Mouse (Mus musculus): Measurements from ENCODE around the gene St7. TPM values are rescaled to one million over a fixed set of nuclear protein-coding genes. Genes with fewer than 3 reads are reported as not detected.

The St7 gene
- polyA plus RNA-seq, 1 experiment from 2014 or later, result 32.9 TPM

DNA sequence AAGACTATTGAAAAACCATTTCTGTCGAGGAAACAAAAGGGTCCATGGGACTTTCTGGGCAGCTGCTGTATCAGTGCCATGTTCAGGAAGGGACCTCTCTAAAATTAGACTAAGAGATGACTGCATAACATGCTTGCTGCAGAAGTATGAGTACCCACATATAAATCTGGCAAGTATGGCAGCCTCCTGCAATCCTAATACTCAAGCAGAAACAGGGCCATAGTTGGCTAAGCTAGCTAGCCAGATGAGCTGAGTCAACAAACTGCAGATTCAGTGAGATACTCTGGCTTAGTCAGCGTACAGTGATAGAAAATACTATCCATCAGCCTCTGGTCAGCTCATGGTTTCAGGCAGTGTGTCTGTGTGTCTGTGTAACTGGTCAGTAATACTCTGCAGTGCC, 22.9 kb upstream of the St7 start:
- Histone ChIP-seq H3K4me3 (ENCODE audit: low read depth, low read length) (no peak overlapping the region), H3K9me3 (ENCODE audit: control insufficient read depth, low read length) (no peaks in the 10 kb centered on the region), H3K27ac (ENCODE audit: low read depth, low read length) (no peak overlapping the region), H3K4me2 (ENCODE audit: low read depth, low read length, severe bottlenecking) (no peak overlapping the region), H3K9ac (ENCODE audit: low read length) (no peak overlapping the region), H3K36me3 (ENCODE audit: control insufficient read depth, insufficient read depth, low read length) (no peaks in the 10 kb centered on the region; the same call in 1 of the 2 replicates), H3K27me3 (ENCODE audit: control insufficient read depth, insufficient read depth, low read length) (no peaks in the 10 kb centered on the region), H3K4me1 (replicated peaks; ENCODE audit: control insufficient read depth, insufficient read depth, low read length) (no peaks in the 10 kb centered on the region)
- no peak for DNase-seq (ENCODE audit: low spot score)
- WGBS, result 78% methylated on average over 2 of the region's 2 CpGs
- ATAC-seq (replicated peaks; ENCODE audit: low FRiP score), result no peak

DNA sequence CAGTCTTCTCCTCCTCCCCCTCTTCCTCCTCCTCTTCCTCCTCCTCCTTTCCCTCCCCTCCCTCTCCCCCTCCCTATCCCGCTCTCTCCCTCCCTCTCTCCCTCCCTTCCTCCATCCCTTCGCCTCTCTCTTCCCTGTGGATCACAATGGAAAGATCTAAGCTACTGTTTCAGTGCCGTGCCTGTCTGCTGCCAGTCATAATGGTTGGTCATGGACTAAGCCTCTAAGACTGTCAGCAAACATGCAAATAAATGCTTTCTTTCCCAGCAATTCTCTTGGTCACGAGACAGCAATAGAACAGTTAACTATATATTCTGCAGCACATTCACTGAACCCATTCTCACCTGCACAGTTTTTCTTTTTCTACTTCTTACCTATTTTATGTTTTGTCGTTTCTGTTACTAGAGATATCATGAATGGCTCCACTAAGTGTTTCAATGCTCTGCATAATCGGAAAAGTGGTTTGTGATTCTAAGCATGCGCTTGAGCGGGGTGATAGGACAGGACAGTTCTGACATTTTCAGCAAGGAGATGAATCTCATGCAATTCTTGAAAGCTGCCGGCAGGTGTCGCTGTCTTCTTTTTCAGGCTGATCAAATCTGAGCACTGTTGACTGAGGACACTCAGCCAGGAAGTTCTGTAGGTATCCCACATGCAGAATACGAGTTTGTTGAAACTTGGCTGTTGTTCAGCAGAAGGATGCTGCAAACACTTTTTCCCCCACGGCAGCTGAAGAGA, 17.5 kb upstream of the St7 start:
- WGBS, result 23% methylated on average over 11 of the region's 12 CpGs
- H3K9me3 ChIP-seq (ENCODE audit: control insufficient read depth, low read length), result no peaks in the 10 kb centered on the region
- H3K36me3 ChIP-seq (ENCODE audit: control insufficient read depth, insufficient read depth, low read length), result no peaks in the 10 kb centered on the region
- no peak overlapping the region for H3K4me2 ChIP-seq (ENCODE audit: low read depth, low read length, severe bottlenecking)
- peak; percentile 82 for DNase-seq (ENCODE audit: low spot score)
- no peaks in the 10 kb centered on the region for H3K4me1 ChIP-seq (replicated peaks; ENCODE audit: control insufficient read depth, insufficient read depth, low read length)
- H3K9ac ChIP-seq (ENCODE audit: low read length), result no peak overlapping the region
- peak; percentile 78 for ATAC-seq (replicated peaks; ENCODE audit: low FRiP score)
- no peak overlapping the region for H3K27ac ChIP-seq (ENCODE audit: low read depth, low read length)
- no peak overlapping the region for H3K4me3 ChIP-seq (ENCODE audit: low read depth, low read length)
- H3K27me3 ChIP-seq (ENCODE audit: control insufficient read depth, insufficient read depth, low read length), result no peaks in the 10 kb centered on the region

- DNase-seq (ENCODE audit: low spot score), result no peak
These were observed 15.7 kb upstream of the St7 start for GRCm38 (mm10) chr6:17677008-17677407.

DNA sequence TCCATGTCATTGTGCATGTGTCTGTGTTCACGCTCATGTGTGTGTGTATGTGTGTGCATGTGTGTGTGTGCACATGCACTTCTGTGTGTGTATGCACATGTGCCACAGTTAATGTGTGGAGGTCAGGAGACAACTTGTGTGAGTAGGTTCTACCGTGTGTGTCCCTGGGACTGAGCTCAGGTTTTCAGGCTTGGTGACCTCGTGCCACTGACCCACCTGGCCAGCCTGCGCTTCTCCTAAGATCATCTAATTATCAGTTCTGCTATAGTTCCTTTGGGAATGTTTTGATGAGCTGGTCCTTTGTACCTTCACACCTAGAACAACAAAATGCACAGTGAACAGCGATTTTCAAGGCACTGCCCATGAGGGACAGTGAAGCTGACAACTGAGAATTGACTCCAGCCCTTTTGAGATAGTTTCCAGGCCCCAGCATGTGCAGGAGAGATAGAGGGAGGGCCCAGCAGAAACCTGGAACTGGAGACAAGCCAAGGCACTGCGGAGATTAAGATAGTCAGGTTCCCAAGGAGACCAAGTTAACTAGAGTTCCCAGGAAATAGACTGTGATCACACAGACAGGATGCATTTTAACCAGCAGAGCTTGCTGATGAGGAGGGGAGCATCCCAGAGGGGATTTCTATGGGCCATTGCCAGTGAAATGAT, 12.3 kb upstream of the St7 start:
- H3K27me3 ChIP-seq (ENCODE audit: control insufficient read depth, insufficient read depth, low read length), result no peaks in the 10 kb centered on the region
- H3K4me1 ChIP-seq (replicated peaks; ENCODE audit: control insufficient read depth, insufficient read depth, low read length), result no peaks in the 10 kb centered on the region
- ATAC-seq (replicated peaks; ENCODE audit: low FRiP score) (no peak), DNase-seq (ENCODE audit: low spot score) (no peak)
- H3K36me3 ChIP-seq (ENCODE audit: control insufficient read depth, insufficient read depth, low read length), result no peaks in the 10 kb centered on the region
- no peak overlapping the region for H3K4me3 ChIP-seq (ENCODE audit: low read depth, low read length)
- no peak overlapping the region for H3K4me2 ChIP-seq (ENCODE audit: low read depth, low read length, severe bottlenecking)
- H3K27ac ChIP-seq (ENCODE audit: low read depth, low read length), result no peak overlapping the region
- WGBS, result 89% methylated on average over 6 of the region's 6 CpGs
- H3K9ac ChIP-seq (ENCODE audit: low read length), result no peak overlapping the region
- no peaks in the 10 kb centered on the region; the same call in 1 of the 2 replicates for H3K9me3 ChIP-seq (ENCODE audit: control insufficient read depth, low read length)

More at GRCm38 (mm10) chr6:17677008-17677407, 15.7 kb upstream of the St7 start:
- Histone ChIP-seq H3K27me3 (ENCODE audit: control insufficient read depth, insufficient read depth, low read length) (no peaks in the 10 kb centered on the region), H3K9ac (ENCODE audit: low read length) (no peak overlapping the region), H3K4me2 (ENCODE audit: low read depth, low read length, severe bottlenecking) (no peak overlapping the region), H3K4me3 (ENCODE audit: low read depth, low read length) (no peak overlapping the region), H3K4me1 (replicated peaks; ENCODE audit: control insufficient read depth, insufficient read depth, low read length) (no peaks in the 10 kb centered on the region), H3K9me3 (ENCODE audit: control insufficient read depth, low read length) (no peaks in the 10 kb centered on the region; the same call in 1 of the 2 replicates), H3K36me3 (ENCODE audit: control insufficient read depth, insufficient read depth, low read length) (no peaks in the 10 kb centered on the region), H3K27ac (ENCODE audit: low read depth, low read length) (no peak overlapping the region)
- WGBS, result 84% methylated on average over 2 of the region's 2 CpGs
- no peak for ATAC-seq (replicated peaks; ENCODE audit: low FRiP score)

DNA sequence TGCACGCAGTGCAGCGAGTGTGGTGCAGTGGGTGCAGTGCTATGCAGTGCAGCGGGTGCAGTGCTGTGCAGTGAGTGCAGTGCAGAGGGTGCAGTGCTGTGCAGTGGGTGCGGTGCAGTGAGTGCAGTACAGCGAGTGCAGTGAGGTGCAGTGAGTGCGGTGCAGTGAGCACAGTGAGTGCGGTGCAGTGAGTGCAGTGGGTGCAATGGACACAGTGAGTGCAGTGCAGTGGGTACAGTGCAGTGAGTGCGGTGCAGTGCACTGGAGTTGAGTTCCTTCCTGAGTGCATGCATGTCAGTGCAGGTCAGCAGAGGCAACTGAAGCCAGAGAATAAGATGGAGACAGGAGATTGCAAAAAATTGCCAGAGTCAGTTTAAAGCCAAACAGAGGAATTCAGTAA, 10.9 kb upstream of the St7 start:
- H3K27me3 ChIP-seq (ENCODE audit: control insufficient read depth, insufficient read depth, low read length), result no peaks in the 10 kb centered on the region
- H3K36me3 ChIP-seq (ENCODE audit: control insufficient read depth, insufficient read depth, low read length), result no peaks in the 10 kb centered on the region
- no peaks in the 10 kb centered on the region for H3K4me1 ChIP-seq (replicated peaks; ENCODE audit: control insufficient read depth, insufficient read depth, low read length)
- no peaks in the 10 kb centered on the region; the same call in 1 of the 2 replicates for H3K9me3 ChIP-seq (ENCODE audit: control insufficient read depth, low read length)
- WGBS, result 96% methylated on average over 8 of the region's 8 CpGs
- H3K4me2 ChIP-seq (ENCODE audit: low read depth, low read length, severe bottlenecking), result no peak overlapping the region
- H3K27ac ChIP-seq (ENCODE audit: low read depth, low read length), result no peak overlapping the region
- ATAC-seq (replicated peaks; ENCODE audit: low FRiP score) (no peak), DNase-seq (ENCODE audit: low spot score) (no peak)
- H3K9ac ChIP-seq (ENCODE audit: low read length), result no peak overlapping the region
- no peak overlapping the region for H3K4me3 ChIP-seq (ENCODE audit: low read depth, low read length)

GRCm38 (mm10) chr6:17688676-17689075, 4.1 kb upstream of the St7 start:
- H3K4me1 ChIP-seq (replicated peaks; ENCODE audit: control insufficient read depth, insufficient read depth, low read length), result no peaks in the 10 kb centered on the region
- WGBS, result 86% methylated on average over 5 of the region's 5 CpGs
- H3K4me3 ChIP-seq (ENCODE audit: low read depth, low read length), result no peak overlapping the region
- H3K27me3 ChIP-seq (ENCODE audit: control insufficient read depth, insufficient read depth, low read length), result no peaks in the 10 kb centered on the region
- no peak overlapping the region for H3K4me2 ChIP-seq (ENCODE audit: low read depth, low read length, severe bottlenecking)
- no peaks in the 10 kb centered on the region for H3K36me3 ChIP-seq (ENCODE audit: control insufficient read depth, insufficient read depth, low read length)
- no peak for DNase-seq (ENCODE audit: low spot score)
- no peak overlapping the region for H3K27ac ChIP-seq (ENCODE audit: low read depth, low read length)
- ATAC-seq (replicated peaks; ENCODE audit: low FRiP score), result no peak
- no peak overlapping the region for H3K9ac ChIP-seq (ENCODE audit: low read length)
- H3K9me3 ChIP-seq (ENCODE audit: control insufficient read depth, low read length), result no peaks in the 10 kb centered on the region

DNA sequence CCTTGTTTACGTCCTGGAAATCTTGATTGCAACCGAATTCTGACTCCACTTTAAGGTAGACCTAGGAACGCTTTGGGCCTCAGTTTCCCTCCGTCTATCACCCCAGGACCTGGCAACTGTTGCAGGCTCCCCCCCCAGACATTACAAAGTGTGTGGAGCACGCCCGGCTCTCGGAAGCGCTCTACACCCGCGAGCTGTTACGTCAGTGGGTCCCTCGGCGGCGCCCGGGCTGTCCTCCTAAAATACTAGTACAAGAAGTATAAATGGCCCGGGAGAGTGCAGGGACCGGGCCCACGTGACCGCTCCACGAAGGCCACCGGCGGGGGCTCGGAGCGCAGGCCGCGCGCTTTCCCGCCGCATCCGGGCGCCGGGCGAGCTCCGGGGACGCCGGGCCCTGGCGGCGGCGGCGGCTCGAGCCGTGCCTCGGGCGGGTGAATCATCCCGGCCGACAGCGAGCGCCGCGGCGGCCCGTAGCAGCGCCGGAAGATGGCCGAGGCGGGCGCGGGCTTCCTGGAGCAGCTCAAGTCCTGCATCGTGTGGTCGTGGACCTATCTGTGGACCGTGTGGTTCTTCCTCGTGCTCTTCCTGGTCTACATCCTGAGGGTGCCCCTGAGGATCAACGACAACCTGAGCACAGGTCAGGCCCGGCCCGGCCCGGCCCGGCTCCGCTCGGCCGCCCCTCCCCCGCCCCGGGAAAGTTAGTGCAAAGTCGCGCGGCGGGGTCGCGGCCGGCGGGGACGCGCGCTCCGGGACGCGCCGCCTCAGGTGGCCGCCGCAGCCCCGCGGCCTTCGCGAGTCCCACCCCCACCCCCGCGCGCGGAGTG, 1.2 kb downstream of the St7 start:
- Histone ChIP-seq H3K36me3 (ENCODE audit: control insufficient read depth, insufficient read depth, low read length) (no peaks in the 10 kb centered on the region), H3K9ac (ENCODE audit: low read length) (peak overlapping the region; percentile 92), H3K9me3 (ENCODE audit: control insufficient read depth, low read length) (no peaks in the 10 kb centered on the region), H3K27me3 (ENCODE audit: control insufficient read depth, insufficient read depth, low read length) (no peaks in the 10 kb centered on the region), H3K27ac (ENCODE audit: low read depth, low read length) (peak overlapping the region; percentile 53), H3K4me1 (replicated peaks; ENCODE audit: control insufficient read depth, insufficient read depth, low read length) (0 out of 2 replicates have a peak, but pooled peaks cover 2% of the 10 kb centered on the region), H3K4me2 (ENCODE audit: low read depth, low read length, severe bottlenecking) (peak overlapping the region; percentile 83), H3K4me3 (ENCODE audit: low read depth, low read length) (peak overlapping the region; percentile 74)
- under 1% methylated on average over 89 of the region's 97 CpGs for WGBS
- DNase-seq (ENCODE audit: low spot score) (peak; percentile 83), ATAC-seq (replicated peaks; ENCODE audit: low FRiP score) (peak; percentile 86)

DNA sequence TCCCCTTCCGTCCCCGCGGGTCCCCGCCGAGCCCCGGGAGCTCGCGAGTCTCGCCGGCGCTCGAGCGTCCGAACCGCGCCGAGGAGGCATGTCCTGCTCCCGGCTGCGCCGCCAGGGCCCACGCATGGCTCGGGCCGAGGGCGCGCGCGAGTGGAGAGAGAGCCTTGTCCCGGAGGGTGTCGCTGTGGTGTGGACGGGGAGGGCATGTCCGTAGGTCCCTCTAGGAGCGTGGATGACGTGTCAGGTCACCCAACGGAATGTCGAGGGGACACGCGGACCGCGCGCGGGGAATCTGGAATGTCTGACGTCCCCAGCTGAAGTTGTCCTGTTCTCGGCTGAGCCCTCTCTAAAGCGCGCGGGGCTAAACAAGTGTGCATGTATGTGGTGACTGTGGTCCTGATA, 1.8 kb downstream of the St7 start:
- Histone ChIP-seq H3K27ac (ENCODE audit: low read depth, low read length) (peak overlapping the region; percentile 53; the same call in 1 of the 2 replicates), H3K4me2 (ENCODE audit: low read depth, low read length, severe bottlenecking) (peak overlapping the region; percentile 83), H3K4me1 (replicated peaks; ENCODE audit: control insufficient read depth, insufficient read depth, low read length) (0 out of 2 replicates have a peak, but pooled peaks cover 2% of the 10 kb centered on the region), H3K4me3 (ENCODE audit: low read depth, low read length) (peak overlapping the region; percentile 74), H3K27me3 (ENCODE audit: control insufficient read depth, insufficient read depth, low read length) (no peaks in the 10 kb centered on the region), H3K9me3 (ENCODE audit: control insufficient read depth, low read length) (no peaks in the 10 kb centered on the region), H3K36me3 (ENCODE audit: control insufficient read depth, insufficient read depth, low read length) (no peaks in the 10 kb centered on the region), H3K9ac (ENCODE audit: low read length) (peak overlapping the region; percentile 92)
- under 1% methylated on average over 45 of the region's 46 CpGs for WGBS
- ATAC-seq (replicated peaks; ENCODE audit: low FRiP score), result peak; percentile 85
- peak; percentile 82 for DNase-seq (ENCODE audit: low spot score)
